Mouse (Mus musculus): ENCODE results near the gene Babam1. TPM values are rescaled to one million over a fixed set of nuclear protein-coding genes. Genes with fewer than 3 reads are reported as not detected.

Babam1 gene
- polyA plus RNA-seq, 1 experiment, result 179 TPM

- Histone ChIP-seq H3K27ac (ENCODE audit: insufficient read depth, low read length) (no peak overlapping the region), H3K4me1 (ENCODE audit: control insufficient read depth, insufficient read depth, low read length) (peaks cover 3% of the 10 kb centered on the region), H3K27me3 (ENCODE audit: control insufficient read depth, insufficient read depth, low read length) (no peaks in the 10 kb centered on the region), H3K4me3 (replicated peaks; ENCODE audit: insufficient read depth, low read depth, low read length) (no peak overlapping the region)
- no peak for TF ChIP-seq POLR2A (IDR thresholded peaks at IDR 0.05; ENCODE audit: borderline replicate concordance, insufficient read depth, low read length)
- TF ChIP-seq CTCF (IDR thresholded peaks at IDR 0.05; ENCODE audit: borderline replicate concordance, insufficient read depth, low read depth, low read length), result no peak
- WGBS, result 50% methylated on average over 12 of the region's 12 CpGs
- DNase-seq, result no peak
Observed at GRCm38 (mm10) chr8:71383396-71383795, 13.3 kb upstream of the Babam1 start.

GRCm38 (mm10) chr8:71383860-71384259, 12.8 kb upstream of the Babam1 start:
- no peak for DNase-seq
- Histone ChIP-seq H3K4me1 (ENCODE audit: control insufficient read depth, insufficient read depth, low read length) (peaks cover 3% of the 10 kb centered on the region), H3K27ac (ENCODE audit: insufficient read depth, low read length) (no peak overlapping the region), H3K4me3 (replicated peaks; ENCODE audit: insufficient read depth, low read depth, low read length) (no peak overlapping the region), H3K27me3 (ENCODE audit: control insufficient read depth, insufficient read depth, low read length) (no peaks in the 10 kb centered on the region)
- TF ChIP-seq CTCF (IDR thresholded peaks at IDR 0.05; ENCODE audit: borderline replicate concordance, insufficient read depth, low read depth, low read length) (no peak), POLR2A (IDR thresholded peaks at IDR 0.05; ENCODE audit: borderline replicate concordance, insufficient read depth, low read length) (no peak)
- WGBS, result 75% methylated on average over 3 of the region's 3 CpGs

GRCm38 (mm10) chr8:71385212-71385835, 11.3 kb upstream of the Babam1 start:
- no peak for DNase-seq
- H3K27ac ChIP-seq (ENCODE audit: insufficient read depth, low read length), result no peak overlapping the region
- 69% methylated on average over 12 of the region's 12 CpGs for whole genome bisulfite sequencing
- TF ChIP-seq CTCF (IDR thresholded peaks at IDR 0.05; ENCODE audit: borderline replicate concordance, insufficient read depth, low read depth, low read length), result no peak
- TF ChIP-seq POLR2A (IDR thresholded peaks at IDR 0.05; ENCODE audit: borderline replicate concordance, insufficient read depth, low read length), result no peak
- H3K27me3 ChIP-seq (ENCODE audit: control insufficient read depth, insufficient read depth, low read length), result no peaks in the 10 kb centered on the region
- no peaks in the 10 kb centered on the region; the same call in none of the 2 replicates for H3K4me1 ChIP-seq (ENCODE audit: control insufficient read depth, insufficient read depth, low read length)
- H3K4me3 ChIP-seq (replicated peaks; ENCODE audit: insufficient read depth, low read depth, low read length), result no peak overlapping the region

GRCm38 (mm10) chr8:71388267-71388666, 8.4 kb upstream of the Babam1 start:
- no peaks in the 10 kb centered on the region for H3K27me3 ChIP-seq (ENCODE audit: control insufficient read depth, insufficient read depth, low read length)
- H3K27ac ChIP-seq (ENCODE audit: insufficient read depth, low read length), result no peak overlapping the region
- WGBS, result 79% methylated on average over 1 of the region's 1 CpGs
- no peak for TF ChIP-seq CTCF (IDR thresholded peaks at IDR 0.05; ENCODE audit: borderline replicate concordance, insufficient read depth, low read depth, low read length)
- no peak for TF ChIP-seq POLR2A (IDR thresholded peaks at IDR 0.05; ENCODE audit: borderline replicate concordance, insufficient read depth, low read length)
- H3K4me1 ChIP-seq (ENCODE audit: control insufficient read depth, insufficient read depth, low read length), result no peaks in the 10 kb centered on the region; the same call in 1 of the 2 replicates
- DNase-seq, result no peak
- H3K4me3 ChIP-seq (replicated peaks; ENCODE audit: insufficient read depth, low read depth, low read length), result no peak overlapping the region

- WGBS, result 87% methylated on average over 2 of the region's 2 CpGs
- peak in 1 of 2 experiments; percentile 0 for DNase-seq
- no peak for TF ChIP-seq CTCF (IDR thresholded peaks at IDR 0.05; ENCODE audit: borderline replicate concordance, insufficient read depth, low read depth, low read length)
- TF ChIP-seq POLR2A (IDR thresholded peaks at IDR 0.05; ENCODE audit: borderline replicate concordance, insufficient read depth, low read length), result no peak
- H3K27me3 ChIP-seq (ENCODE audit: control insufficient read depth, insufficient read depth, low read length), result no peaks in the 10 kb centered on the region
- H3K4me3 ChIP-seq (replicated peaks; ENCODE audit: insufficient read depth, low read depth, low read length), result no peak overlapping the region
- no peak overlapping the region for H3K27ac ChIP-seq (ENCODE audit: insufficient read depth, low read length)
- H3K4me1 ChIP-seq (ENCODE audit: control insufficient read depth, insufficient read depth, low read length), result no peaks in the 10 kb centered on the region; the same call in 1 of the 2 replicates
Observed at GRCm38 (mm10) chr8:71391696-71392095, 5.0 kb upstream of the Babam1 start.

- H3K4me1 ChIP-seq (ENCODE audit: control insufficient read depth, insufficient read depth, low read length), result no peaks in the 10 kb centered on the region; the same call in 1 of the 2 replicates
- no peak overlapping the region for H3K4me3 ChIP-seq (replicated peaks; ENCODE audit: insufficient read depth, low read depth, low read length)
- H3K27ac ChIP-seq (ENCODE audit: insufficient read depth, low read length), result no peak overlapping the region
- peak in 1 of 2 experiments; percentile 2 for DNase-seq
- 79% methylated on average over 5 of the region's 5 CpGs for WGBS
- no peaks in the 10 kb centered on the region for H3K27me3 ChIP-seq (ENCODE audit: control insufficient read depth, insufficient read depth, low read length)
- no peak for TF ChIP-seq POLR2A (IDR thresholded peaks at IDR 0.05; ENCODE audit: borderline replicate concordance, insufficient read depth, low read length)
- TF ChIP-seq CTCF (IDR thresholded peaks at IDR 0.05; ENCODE audit: borderline replicate concordance, insufficient read depth, low read depth, low read length), result no peak
Observed at GRCm38 (mm10) chr8:71392391-71392790, 4.3 kb upstream of the Babam1 start.

- DNase-seq, result peak in 1 of 2 experiments; percentile 6
- Histone ChIP-seq H3K4me1 (ENCODE audit: control insufficient read depth, insufficient read depth, low read length) (peaks cover 3% of the 10 kb centered on the region; the same call in 1 of the 2 replicates), H3K27me3 (ENCODE audit: control insufficient read depth, insufficient read depth, low read length) (no peaks in the 10 kb centered on the region), H3K27ac (ENCODE audit: insufficient read depth, low read length) (no peak overlapping the region), H3K4me3 (replicated peaks; ENCODE audit: insufficient read depth, low read depth, low read length) (no peak overlapping the region)
- TF ChIP-seq POLR2A (IDR thresholded peaks at IDR 0.05; ENCODE audit: borderline replicate concordance, insufficient read depth, low read length) (no peak), CTCF (IDR thresholded peaks at IDR 0.05; ENCODE audit: borderline replicate concordance, insufficient read depth, low read depth, low read length) (no peak)
- WGBS, result 10% methylated on average over 3 of the region's 3 CpGs
Observed at GRCm38 (mm10) chr8:71392871-71393270, 3.8 kb upstream of the Babam1 start.

GRCm38 (mm10) chr8:71394481-71394880, 2.2 kb upstream of the Babam1 start:
- Histone ChIP-seq H3K27me3 (ENCODE audit: control insufficient read depth, insufficient read depth, low read length) (no peaks in the 10 kb centered on the region), H3K4me1 (ENCODE audit: control insufficient read depth, insufficient read depth, low read length) (0 out of 2 replicates have a peak, but pooled peaks cover 3% of the 10 kb centered on the region), H3K27ac (ENCODE audit: insufficient read depth, low read length) (no peak overlapping the region), H3K4me3 (replicated peaks; ENCODE audit: insufficient read depth, low read depth, low read length) (no peak overlapping the region)
- 78% methylated on average over 7 of the region's 7 CpGs for WGBS
- no peak for TF ChIP-seq POLR2A (IDR thresholded peaks at IDR 0.05; ENCODE audit: borderline replicate concordance, insufficient read depth, low read length)
- TF ChIP-seq CTCF (IDR thresholded peaks at IDR 0.05; ENCODE audit: borderline replicate concordance, insufficient read depth, low read depth, low read length), result no peak
- peak in 1 of 2 experiments; percentile 11 for DNase-seq

All from cerebellum, adult 2 months (tissue).